ENCODE assay signal across 8 mouse cellular contexts in genomic region chr5:23684517-23684916, GRCm38 (mm10). TPM values are rescaled to one million over a fixed set of nuclear protein-coding genes. Genes with fewer than 3 reads are reported as not detected.
DNase-seq lines count a peak whose midpoint lies in the region; ATAC-seq and TF ChIP-seq lines count a peak whose summit lies in the region.

Gene Srpk2 (minus strand): TSS chr5:23684617.

- H3K4me3 ChIP-seq in neural tube, embryonic 11.5 days (ENCODE audit: low read depth, low read length), result no peak within 1 kb of the TSS
- no peak within 1 kb of the TSS for H3K4me3 ChIP-seq in embryonic fibroblast, embryonic 13.5 days (ENCODE audit: insufficient read depth, low read length)
- H3K4me3 ChIP-seq in heart, embryonic 15.5 days, result no peak within 1 kb of the TSS
- H3K4me3 ChIP-seq in stomach, embryonic 15.5 days (replicated peaks), result no peak within 1 kb of the TSS
- no peak within 1 kb of the TSS for H3K4me3 ChIP-seq in kidney, adult 2 months (ENCODE audit: insufficient read depth, low read depth, low read length)

- no peak within 1 kb of the TSS for H3K9ac ChIP-seq in neural tube, embryonic 11.5 days (ENCODE audit: low read length)
- H3K9ac ChIP-seq in heart, embryonic 15.5 days, result no peak within 1 kb of the TSS
- H3K9ac ChIP-seq in stomach, embryonic 15.5 days, result no peak within 1 kb of the TSS

- no peaks in the 10 kb centered on the region for H3K9me3 ChIP-seq in neural tube, embryonic 11.5 days (ENCODE audit: control insufficient read depth, low read length)
- H3K9me3 ChIP-seq in heart, embryonic 15.5 days (replicated peaks), result no peaks in the 10 kb centered on the region
- H3K9me3 ChIP-seq in stomach, embryonic 15.5 days, result no peaks in the 10 kb centered on the region

- TF ChIP-seq POLR2A in embryonic fibroblast, embryonic 13.5 days (IDR thresholded peaks at IDR 0.05; ENCODE audit: low read depth, low read length), result no peak
- no peak for TF ChIP-seq POLR2A in kidney, adult 2 months (IDR thresholded peaks at IDR 0.05; ENCODE audit: low read depth, low read length)

- H3K27me3 ChIP-seq in neural tube, embryonic 11.5 days (ENCODE audit: control insufficient read depth, insufficient read depth, low read length), result no peaks in the 10 kb centered on the region
- H3K27me3 ChIP-seq in heart, embryonic 15.5 days, result no peaks in the 10 kb centered on the region
- H3K27me3 ChIP-seq in stomach, embryonic 15.5 days (replicated peaks), result no peaks in the 10 kb centered on the region
- H3K27me3 ChIP-seq in kidney, adult 2 months (replicated peaks; ENCODE audit: control insufficient read depth, insufficient read depth, low read length), result no peaks in the 10 kb centered on the region; the same call in 1 of the 2 replicates

- no peak for ATAC-seq in neural tube, embryonic 11.5 days (ENCODE audit: insufficient read depth, low FRiP score, low TSS enrichment)
- ATAC-seq in heart, embryonic 15.5 days (replicated peaks; ENCODE audit: insufficient number of reproducible peaks, insufficient read depth, low FRiP score, low read depth), result no peak
- no peak for ATAC-seq in stomach, embryonic 15.5 days (ENCODE audit: insufficient read depth, low FRiP score, low read depth)

- H3K4me1 ChIP-seq in neural tube, embryonic 11.5 days (ENCODE audit: control insufficient read depth, insufficient read depth, low read length), result no peaks in the 10 kb centered on the region
- no peaks in the 10 kb centered on the region for H3K4me1 ChIP-seq in embryonic fibroblast, embryonic 13.5 days (ENCODE audit: control insufficient read depth, insufficient read depth, low read length)
- H3K4me1 ChIP-seq in heart, embryonic 15.5 days (replicated peaks), result no peaks in the 10 kb centered on the region
- no peaks in the 10 kb centered on the region for H3K4me1 ChIP-seq in stomach, embryonic 15.5 days
- no peaks in the 10 kb centered on the region for H3K4me1 ChIP-seq in kidney, adult 2 months (ENCODE audit: control insufficient read depth, insufficient read depth, low read length)

- H3K27ac ChIP-seq in neural tube, embryonic 11.5 days (ENCODE audit: low read depth, low read length), result no peak within 1 kb of the TSS
- H3K27ac ChIP-seq in embryonic fibroblast, embryonic 13.5 days (ENCODE audit: insufficient read depth, low read length), result no peak within 1 kb of the TSS
- H3K27ac ChIP-seq in heart, embryonic 15.5 days, result no peak within 1 kb of the TSS
- H3K27ac ChIP-seq in stomach, embryonic 15.5 days, result no peak within 1 kb of the TSS
- H3K27ac ChIP-seq in kidney, adult 2 months (ENCODE audit: insufficient read depth, low read depth, low read length), result no peak within 1 kb of the TSS

- 61% methylated on average over 1 of the region's 1 CpGs for WGBS in neural tube, embryonic 11.5 days
- 79% methylated on average over 1 of the region's 1 CpGs for whole genome bisulfite sequencing in heart, embryonic 15.5 days
- 60% methylated on average over 1 of the region's 1 CpGs for WGBS in stomach, embryonic 15.5 days
- WGBS in kidney, adult 2 months, result 63% methylated on average over 1 of the region's 1 CpGs

- no peak for TF ChIP-seq CTCF in embryonic fibroblast, embryonic 13.5 days (IDR thresholded peaks at IDR 0.05; ENCODE audit: borderline replicate concordance, insufficient read depth, low read length)
- TF ChIP-seq CTCF in kidney, adult 2 months (conservative IDR thresholded peaks at IDR 0.05; ENCODE audit: insufficient read depth, insufficient read length, low read depth, low read length), result no peak

- no peaks in the 10 kb centered on the region for H3K36me3 ChIP-seq in neural tube, embryonic 11.5 days (ENCODE audit: control insufficient read depth, insufficient read depth, low read length)
- H3K36me3 ChIP-seq in heart, embryonic 15.5 days, result no peaks in the 10 kb centered on the region
- H3K36me3 ChIP-seq in stomach, embryonic 15.5 days, result no peaks in the 10 kb centered on the region
- H3K36me3 ChIP-seq in kidney, adult 2 months (ENCODE audit: control insufficient read depth, insufficient read depth, low read length), result no peaks in the 10 kb centered on the region

- no peak within 1 kb of the TSS for H3K4me2 ChIP-seq in neural tube, embryonic 11.5 days (ENCODE audit: low read depth)
- H3K4me2 ChIP-seq in heart, embryonic 15.5 days, result no peak within 1 kb of the TSS
- no peak within 1 kb of the TSS for H3K4me2 ChIP-seq in stomach, embryonic 15.5 days

- DNase-seq in neural tube, embryonic 11.5 days (ENCODE audit: low spot score), result no peak
- no peak for DNase-seq in neural tube, embryonic 10.5 days (ENCODE audit: extremely low spot score, low spot score)
- DNase-seq in left cerebral cortex, postnatal 25 days (ENCODE audit: low spot score in 2 of 2), result no peak
- no peak for DNase-seq in kidney, adult 2 months
- DNase-seq in urinary bladder, postnatal 10 days (ENCODE audit: low spot score), result no peak

- intact Hi-C loops in left cerebral cortex, postnatal 25 days (cut with DNase I), result no loop called here

RNA-seq across cellular contexts. Expression of gene Srpk2, which starts in this region (rescaled TPM):
- polyA plus RNA-seq in neural tube, embryonic 11.5 days (2014; fragmentation: Nextera tagmentation; extraction: Ambion mirVana), result 59.3 and 65.6 TPM in 2 replicates
- 51.5 and 66.9 TPM in 2 replicates for polyA plus RNA-seq in embryonic fibroblast, embryonic 13.5 days (2011; ENCODE audit: insufficient read length, low read depth, missing spikeins)
- polyA plus RNA-seq in heart, embryonic 15.5 days (2015; fragmentation: Nextera tagmentation; extraction: Ambion mirVana), result 39.7 and 40.5 TPM in 2 replicates
- total RNA-seq in left cerebral cortex, postnatal 25 days (2021), result 100 to 1,000 TPM; 186 to 190 TPM
- 40.3 and 41.1 TPM in 2 replicates for polyA plus RNA-seq in stomach, embryonic 15.5 days (2015; fragmentation: Nextera tagmentation; extraction: Ambion mirVana)
- 6.2 and 6.6 TPM in 2 replicates for polyA plus RNA-seq in kidney, adult 2 months (2012; rRNA removed)
